Mouse (Mus musculus) heart, embryonic 10.5 days (tissue): ENCODE data around the gene Asprv1. TPM values are rescaled to one million over a fixed set of nuclear protein-coding genes. Genes with fewer than 3 reads are reported as not detected.

Experiments used
- polyA plus RNA-seq: library from polyadenylated mRNA; unstranded; fragments of >200 nt; fragmentation: Nextera tagmentation; extraction: Ambion mirVana; gene quantifications from 2 replicates; pipeline ENCODE4 v1.2.1, GENCODE M21; 2016

The Asprv1 gene
- polyA plus RNA-seq, 1 experiment from 2014 or later, result 0.58 TPM

Other genes starting within 250 kb of the Asprv1 start
- gene Pcyox1, start 231.0 kb upstream of the Asprv1 start, polyA plus RNA-seq, result 55.4 and 57.8 TPM in 2 replicates
- 144 and 177 TPM in 2 replicates for gene Tia1, start 223.9 kb upstream of the Asprv1 start, polyA plus RNA-seq
- gene Gm44790, start 201.5 kb upstream of the Asprv1 start, polyA plus RNA-seq, result 1.1 TPM in 1 of 2 replicates, not detected in the other
- gene C87436, start 189.8 kb upstream of the Asprv1 start, polyA plus RNA-seq, result 16.6 and 18.0 TPM in 2 replicates
- 411 and 428 TPM in 2 replicates for gene Pcbp1, start 101.8 kb upstream of the Asprv1 start, polyA plus RNA-seq
- 8.9 and 9.6 TPM in 2 replicates for gene Mxd1, start 41.0 kb downstream of the Asprv1 start, polyA plus RNA-seq
- 94.8 and 112 TPM in 2 replicates for gene Snrnp27, start 56.4 kb downstream of the Asprv1 start, polyA plus RNA-seq
- 19.1 and 26.3 TPM in 2 replicates for gene Gmcl1, start 105.2 kb downstream of the Asprv1 start, polyA plus RNA-seq
- gene Anxa4, start 165.4 kb downstream of the Asprv1 start, polyA plus RNA-seq, result 9.9 and 16.7 TPM in 2 replicates
- gene Aak1, start 221.4 kb downstream of the Asprv1 start, polyA plus RNA-seq, result 19.4 and 24.3 TPM in 2 replicates